Mouse (Mus musculus): ENCODE measurements around the gene Gtf3c2. TPM values are rescaled to one million over a fixed set of nuclear protein-coding genes. Genes with fewer than 3 reads are reported as not detected.

The Gtf3c2 gene
- total RNA-seq, 2 experiments from 2014 or later = 43.1 to 63.2 TPM

DNA sequence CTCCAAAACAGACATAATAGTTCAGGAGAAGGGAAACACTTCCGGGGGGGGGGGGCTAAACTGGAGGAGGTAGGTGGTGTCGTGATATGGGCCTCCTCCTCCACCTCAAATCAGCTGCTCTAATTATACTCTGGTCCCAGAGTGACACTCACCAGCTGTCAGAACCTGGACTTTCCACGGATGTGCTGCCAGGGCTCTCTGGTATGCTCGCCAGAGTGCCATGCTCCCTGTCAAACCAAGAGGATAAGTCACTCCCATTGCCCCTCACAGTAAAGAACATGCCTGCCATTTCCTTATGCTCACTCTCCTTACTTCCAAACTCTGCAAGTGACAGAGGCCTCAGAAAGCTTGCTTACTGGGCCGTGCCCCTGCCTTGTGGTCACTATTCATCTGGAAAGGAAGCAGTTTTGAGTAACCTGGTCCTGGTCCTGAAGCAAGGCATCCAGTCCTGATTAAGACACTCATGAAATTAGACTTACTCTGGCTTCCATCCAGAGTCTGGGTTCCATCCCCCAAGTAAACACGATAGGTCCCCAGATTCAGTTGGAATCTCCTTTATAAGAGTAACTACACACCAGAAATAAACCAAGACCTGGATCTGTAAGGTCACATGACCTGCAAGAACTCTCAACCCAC, 26.3 kb downstream of the Gtf3c2 start:
- ATAC-seq (ENCODE audit: poor library complexity, severe bottlenecking) = peak; percentile 17; the same call in 1 of the 2 replicates

DNA sequence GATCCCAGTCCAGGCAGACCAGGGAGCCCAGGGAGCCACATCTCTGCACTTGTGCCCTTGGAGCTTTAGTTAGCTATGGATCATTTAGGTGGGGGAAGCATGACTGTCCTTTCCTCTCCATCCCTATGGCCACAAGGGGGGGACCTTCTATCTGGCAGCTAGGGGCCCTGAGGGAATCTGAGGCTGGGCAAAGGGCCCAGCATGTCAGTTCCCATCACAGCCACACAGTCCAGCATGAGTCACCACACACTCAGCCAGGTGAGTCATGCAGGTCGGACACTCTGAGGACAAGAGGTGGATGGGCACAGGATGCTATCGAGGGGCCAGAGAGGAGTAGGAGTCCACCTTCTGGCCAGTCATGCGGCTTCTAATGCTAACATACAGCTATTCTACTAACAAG, 28.2 kb downstream of the Gtf3c2 start:
- ATAC-seq (ENCODE audit: poor library complexity, severe bottlenecking) = no peak

DNA sequence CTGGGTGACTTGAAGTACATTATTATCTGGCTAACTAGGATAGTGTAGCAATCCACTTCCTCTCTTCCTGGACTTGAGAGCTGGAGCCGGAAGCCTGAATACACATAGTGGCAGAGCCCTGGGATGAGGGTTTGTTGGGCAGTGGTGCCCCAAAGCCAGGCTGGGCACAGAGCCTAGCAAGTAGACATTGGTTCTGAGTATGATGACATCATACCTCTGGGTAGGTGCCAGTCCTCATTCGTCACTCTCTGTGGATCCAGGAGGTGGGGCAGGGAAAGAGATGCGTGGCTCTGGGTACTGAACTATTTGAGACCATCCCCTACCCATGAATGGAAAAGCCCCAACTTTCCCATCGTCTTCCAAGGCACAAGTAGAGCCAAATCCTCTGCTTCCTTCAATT, 30.2 kb downstream of the Gtf3c2 start:
- ATAC-seq (ENCODE audit: poor library complexity, severe bottlenecking) = no peak

DNA sequence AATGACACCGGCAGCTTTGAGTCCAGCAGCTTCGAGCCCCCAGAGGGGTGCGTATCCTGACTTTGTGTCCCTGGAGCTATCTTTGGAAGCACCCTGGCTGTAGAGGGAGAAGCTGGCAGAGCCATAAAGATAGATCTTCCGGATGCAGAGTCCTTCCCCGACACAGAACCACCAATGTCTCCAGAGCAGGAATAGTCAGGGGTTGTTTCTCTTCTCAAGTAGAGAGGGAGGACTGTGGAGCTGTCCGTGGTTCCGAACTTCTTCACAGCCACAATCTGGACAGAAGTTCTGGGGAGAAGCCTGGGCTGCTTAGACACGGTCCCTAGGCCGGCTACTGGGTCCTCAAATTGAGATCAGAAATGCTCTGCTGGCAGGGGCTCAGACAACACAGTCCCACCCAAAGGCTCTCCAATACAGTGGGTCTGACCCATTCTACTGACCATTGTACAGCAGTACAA, 40.9 kb downstream of the Gtf3c2 start:
- ATAC-seq (ENCODE audit: poor library complexity, severe bottlenecking) = no peak

DNA sequence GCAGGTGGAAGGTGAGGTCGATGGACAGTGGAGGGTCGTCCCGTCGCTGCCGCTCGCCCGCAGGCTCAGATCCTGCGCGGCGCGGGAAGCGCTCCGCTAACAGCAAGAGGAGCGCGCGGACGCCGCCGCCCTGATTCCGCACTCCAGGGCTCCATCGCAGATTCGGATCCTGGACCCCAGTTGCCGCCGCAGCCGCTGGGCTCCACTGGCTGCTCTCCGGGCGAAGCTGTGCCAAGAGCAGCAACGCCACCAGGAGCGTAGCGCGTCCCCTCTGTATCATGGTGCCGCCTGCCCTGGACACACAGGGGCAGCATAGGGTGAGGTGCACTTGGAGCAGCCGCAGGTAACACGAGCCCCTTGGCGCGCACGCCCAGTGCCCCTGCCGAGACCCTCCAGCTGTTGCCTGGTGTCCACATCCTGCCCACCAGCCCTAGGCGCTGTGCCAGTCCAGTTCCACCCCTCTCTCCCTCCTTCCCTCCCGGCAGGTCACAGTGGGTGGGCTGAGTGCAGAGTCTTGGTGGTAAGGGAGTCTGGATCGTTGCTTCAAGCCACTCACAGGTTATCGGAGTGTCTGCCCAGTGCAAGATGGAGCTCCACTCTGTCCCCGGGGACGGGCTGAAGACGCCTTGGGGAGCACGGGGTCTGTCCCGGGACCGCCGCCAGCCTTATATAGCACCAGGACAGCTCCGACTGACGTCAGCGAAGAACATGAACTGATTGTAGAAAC, 41.5 kb downstream of the Gtf3c2 start, which contains the start of gene Ucn:
Gene Ucn, minus strand, starts transcription at position 589 of the 727 bp plus-strand sequence.
- no peak for ATAC-seq (ENCODE audit: poor library complexity, severe bottlenecking)

DNA sequence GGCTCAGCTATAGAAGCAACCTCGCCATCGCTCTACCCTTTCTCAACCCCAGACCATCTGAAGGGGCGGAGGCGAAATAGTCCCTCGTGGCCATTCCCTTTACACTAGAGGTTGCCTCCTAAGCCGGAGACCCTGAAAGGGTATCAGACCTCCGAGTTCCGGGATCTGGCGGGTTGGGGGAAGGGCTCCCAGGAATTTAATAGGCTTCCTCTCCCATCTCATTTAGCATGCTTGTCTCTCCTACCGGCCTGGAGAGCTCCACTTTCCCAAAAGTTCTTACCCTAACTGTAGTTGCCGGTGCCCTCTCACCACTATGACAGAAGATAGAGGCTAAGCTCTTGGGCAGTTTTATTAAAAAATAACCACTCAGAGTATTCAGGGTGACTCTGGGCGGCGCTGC, 42.3 kb downstream of the Gtf3c2 start:
- no peak for ATAC-seq (ENCODE audit: poor library complexity, severe bottlenecking)

DNA sequence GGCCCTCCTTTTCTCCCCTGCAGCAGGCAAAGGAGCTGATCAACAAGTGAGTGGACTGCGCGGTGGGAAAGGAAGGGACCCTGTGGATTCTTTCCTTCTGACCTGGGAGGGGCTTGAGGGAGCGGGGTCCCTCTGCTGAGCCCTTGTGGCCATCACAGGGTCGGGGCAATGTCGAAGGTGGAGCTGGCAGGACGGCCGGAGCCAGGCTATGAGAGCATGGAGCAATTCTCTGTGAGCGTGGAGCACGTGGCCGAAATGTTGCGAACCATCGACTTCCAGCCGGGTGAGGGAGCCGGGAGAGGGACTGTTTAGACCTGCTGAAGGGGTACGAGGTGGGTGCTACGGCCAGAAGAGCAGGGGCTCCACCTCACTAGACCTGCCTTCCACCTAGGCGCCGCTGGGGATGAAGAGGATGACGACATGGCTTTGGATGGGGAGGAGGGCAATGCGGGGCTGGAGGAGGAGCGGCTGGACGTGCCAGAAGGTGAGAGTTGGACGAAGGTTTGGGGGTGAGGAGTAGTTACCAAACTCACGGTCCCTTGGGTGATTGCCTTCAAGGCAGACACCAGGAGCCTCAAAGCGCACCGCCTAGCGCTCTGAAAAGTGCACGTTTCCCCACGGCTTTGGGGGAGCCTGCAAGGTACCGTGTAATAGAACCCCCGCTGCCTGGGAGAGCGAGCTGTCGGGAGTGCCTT, 43.1 kb downstream of the Gtf3c2 start:
- ATAC-seq (ENCODE audit: poor library complexity, severe bottlenecking) = no peak

DNA sequence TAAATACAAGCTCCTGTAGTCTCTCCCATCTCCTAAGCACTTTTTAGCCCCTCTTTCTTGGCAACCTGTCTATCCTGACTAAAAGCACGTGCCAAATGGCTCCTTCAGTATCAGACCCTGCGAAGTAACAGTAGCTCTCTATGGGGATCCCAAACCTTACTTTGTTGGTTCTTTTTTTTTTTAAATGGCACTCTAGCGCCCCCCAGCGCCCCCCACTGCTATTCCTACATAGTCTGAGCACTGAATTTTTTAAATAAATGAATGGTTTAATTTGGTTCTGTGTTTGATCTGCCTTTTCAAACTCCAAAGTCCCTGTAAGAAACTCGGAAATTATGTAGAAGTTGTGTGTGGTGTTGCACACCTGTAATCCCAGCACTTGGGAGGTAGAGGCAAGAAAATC, 53.9 kb downstream of the Gtf3c2 start:
- no peak for ATAC-seq (ENCODE audit: poor library complexity, severe bottlenecking)

DNA sequence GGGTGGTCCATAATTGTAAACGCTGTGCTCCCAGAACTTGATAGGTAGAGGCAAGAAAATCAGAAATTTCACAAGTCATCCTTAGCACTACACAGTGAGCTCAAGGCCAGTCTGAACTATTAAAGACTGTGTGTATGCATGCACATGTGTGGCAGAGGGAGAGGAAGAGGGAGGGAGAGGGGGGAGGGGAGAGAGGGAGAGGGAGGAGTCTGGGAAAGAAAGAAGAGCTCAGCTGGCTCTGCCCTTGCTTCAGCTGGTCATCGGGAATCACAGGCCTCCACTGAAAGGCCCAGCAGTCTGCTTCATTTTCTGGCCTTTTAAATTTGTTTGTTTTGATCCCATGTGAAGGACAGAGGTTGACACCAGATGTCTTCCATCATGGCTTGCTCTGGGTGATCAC, 56.5 kb downstream of the Gtf3c2 start:
- ATAC-seq (ENCODE audit: poor library complexity, severe bottlenecking) = no peak

DNA sequence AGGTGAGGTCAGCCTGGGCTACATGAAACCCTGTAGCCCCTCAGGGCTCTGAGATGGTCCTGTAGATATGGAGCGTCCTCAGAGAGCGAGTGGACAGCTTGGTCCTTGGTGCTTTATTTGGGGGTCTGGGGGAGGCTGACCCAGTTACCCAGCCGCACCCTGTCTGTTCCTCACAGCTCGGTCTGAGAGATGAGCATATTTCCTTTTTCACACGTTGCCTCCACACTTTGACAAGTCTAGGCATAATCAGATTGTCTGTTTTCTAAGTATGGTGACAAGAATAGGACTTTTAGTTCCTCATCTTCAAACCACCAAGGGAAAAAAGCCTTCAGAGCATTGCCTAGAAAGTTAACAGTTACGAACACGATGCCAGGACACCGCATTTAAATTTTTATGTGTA, 58.8 kb downstream of the Gtf3c2 start:
- no peak for ATAC-seq (ENCODE audit: poor library complexity, severe bottlenecking)

DNA sequence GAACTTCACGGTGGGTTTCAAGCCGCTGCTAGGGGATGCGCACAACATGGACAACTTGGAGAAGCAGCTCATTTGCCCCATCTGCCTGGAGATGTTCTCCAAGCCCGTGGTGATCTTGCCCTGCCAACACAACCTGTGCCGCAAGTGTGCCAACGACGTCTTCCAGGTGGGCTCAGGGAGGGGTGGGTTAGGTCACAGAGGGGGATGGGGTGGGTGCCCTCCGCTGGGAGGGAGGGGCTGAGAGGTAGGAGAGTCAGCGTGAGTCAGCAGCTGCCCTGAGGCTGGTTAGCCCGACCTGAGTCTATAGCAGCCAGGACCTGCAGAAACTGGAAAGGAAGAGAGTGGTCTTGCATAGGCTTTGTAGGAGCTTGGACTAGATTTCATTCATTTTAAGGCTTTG, 63.0 kb downstream of the Gtf3c2 start:
- no peak for ATAC-seq (ENCODE audit: poor library complexity, severe bottlenecking)

DNA sequence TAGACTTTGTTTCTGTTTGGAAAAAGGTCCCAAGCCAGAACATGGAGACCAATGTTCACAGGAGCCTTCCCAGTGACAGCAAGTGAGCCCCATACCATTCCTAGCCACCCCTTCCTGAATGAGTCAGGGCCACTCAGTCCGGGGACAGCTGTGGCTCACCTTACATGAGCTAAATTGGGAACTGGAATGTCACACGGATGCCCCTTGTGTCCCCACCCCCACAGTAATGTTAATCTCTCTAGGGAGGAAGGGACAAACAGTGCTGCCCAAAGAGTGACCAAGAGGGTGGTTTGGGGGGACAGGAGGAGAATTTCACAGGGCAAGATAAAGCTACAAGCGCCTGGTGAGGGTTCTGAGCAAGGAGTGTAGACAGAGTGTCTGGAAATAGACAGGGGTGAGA, 63.6 kb downstream of the Gtf3c2 start, which contains the start of gene Trim54:
Gene Trim54, plus strand, starts transcription at position 359 of the 400 bp plus-strand sequence.
- ATAC-seq (ENCODE audit: poor library complexity, severe bottlenecking) = no peak

DNA sequence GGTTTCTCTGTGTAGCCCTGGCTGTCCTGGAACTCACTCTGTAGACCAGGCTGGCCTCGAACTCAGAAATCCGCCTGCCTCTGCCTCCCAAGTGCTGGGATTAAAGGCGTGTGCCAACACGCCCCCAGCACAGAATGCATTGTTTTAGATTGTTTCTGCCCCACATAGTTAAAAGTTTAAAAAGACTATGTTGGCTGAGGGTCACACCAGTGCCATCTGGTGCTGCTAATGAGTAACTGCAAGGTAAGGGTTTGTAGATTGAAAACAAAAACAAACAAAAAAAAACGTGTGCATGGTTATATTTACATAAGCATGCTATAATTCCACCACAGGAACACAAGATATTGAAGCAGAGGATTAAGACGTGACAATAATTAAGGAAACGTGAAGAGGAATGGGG, 69.2 kb downstream of the Gtf3c2 start:
- no peak for ATAC-seq (ENCODE audit: poor library complexity, severe bottlenecking)

DNA sequence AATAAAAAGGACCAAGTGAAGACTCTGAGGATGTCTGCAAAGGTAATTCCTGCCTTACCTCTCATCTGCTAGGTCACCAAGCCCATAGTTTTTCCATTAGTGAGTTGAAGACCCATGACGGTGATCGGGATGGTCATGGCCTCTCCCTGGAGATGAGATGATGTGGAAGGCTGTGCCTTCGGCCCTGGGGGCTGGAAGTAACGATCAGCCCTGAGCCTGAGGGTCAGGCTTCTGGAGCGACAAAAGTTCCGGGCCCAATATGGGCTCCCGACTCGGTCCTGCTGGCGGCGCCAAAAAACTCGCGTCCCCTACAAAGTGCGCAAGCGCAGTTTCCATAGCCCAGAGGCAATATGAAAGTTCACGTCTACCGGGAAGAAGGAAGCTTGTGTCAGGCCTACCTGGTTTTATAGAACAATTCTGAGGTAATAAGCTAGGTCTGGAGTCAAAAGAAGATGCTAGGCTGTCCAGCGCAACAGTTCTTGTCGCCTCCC, 71.9 kb downstream of the Gtf3c2 start, which contains the start of gene Slc30a3:
Gene Slc30a3, minus strand, starts transcription at position 238 of the 491 bp plus-strand sequence.
- no peak for ATAC-seq (ENCODE audit: poor library complexity, severe bottlenecking)

Other genes with a start within 250 kb of the Gtf3c2 start
- gene Cgref1, start 234.6 kb downstream of the Gtf3c2 start, total RNA-seq (2015) = not detected in 2 replicates
- gene Cgref1, start 234.6 kb downstream of the Gtf3c2 start, total RNA-seq (2017) = not detected in 2 replicates
- 66.3 and 72.1 TPM in 2 replicates for gene Preb, start 219.8 kb downstream of the Gtf3c2 start, total RNA-seq (2015)
- 45.8 and 57.3 TPM in 2 replicates for gene Preb, start 219.8 kb downstream of the Gtf3c2 start, total RNA-seq (2017)
- gene Tcf23, start 211.5 kb downstream of the Gtf3c2 start, total RNA-seq (2015) = not detected in 2 replicates
- not detected in 2 replicates for gene Tcf23, start 211.5 kb downstream of the Gtf3c2 start, total RNA-seq (2017)
- 113 and 132 TPM in 2 replicates for gene Atraid, start 131.8 kb downstream of the Gtf3c2 start, total RNA-seq (2015)
- 88.5 and 103 TPM in 2 replicates for gene Atraid, start 131.8 kb downstream of the Gtf3c2 start, total RNA-seq (2017)
- 0.41 and 2.0 TPM in 2 replicates for gene Slc5a6, start 131.2 kb downstream of the Gtf3c2 start, total RNA-seq (2015)
- 1.3 and 1.4 TPM in 2 replicates for gene Slc5a6, start 131.2 kb downstream of the Gtf3c2 start, total RNA-seq (2017)
- 5.1 and 9.4 TPM in 2 replicates for gene Cad, start 125.4 kb downstream of the Gtf3c2 start, total RNA-seq (2015)
- gene Cad, start 125.4 kb downstream of the Gtf3c2 start, total RNA-seq (2017) = 5.4 and 7.5 TPM in 2 replicates
- not detected in 2 replicates for gene Dnajc5g, start 73.9 kb downstream of the Gtf3c2 start, total RNA-seq (2015)
- gene Dnajc5g, start 73.9 kb downstream of the Gtf3c2 start, total RNA-seq (2017) = not detected in 2 replicates
- not detected in 2 replicates for gene Slc30a3, start 71.9 kb downstream of the Gtf3c2 start, total RNA-seq (2015)
- gene Slc30a3, start 71.9 kb downstream of the Gtf3c2 start, total RNA-seq (2017) = not detected in 2 replicates
- not detected in 2 replicates for gene Trim54, start 63.4 kb downstream of the Gtf3c2 start, total RNA-seq (2015)
- gene Trim54, start 63.4 kb downstream of the Gtf3c2 start, total RNA-seq (2017) = not detected in 2 replicates
- not detected in 2 replicates for gene Ucn, start 41.3 kb downstream of the Gtf3c2 start, total RNA-seq (2015)
- gene Ucn, start 41.3 kb downstream of the Gtf3c2 start, total RNA-seq (2017) = not detected in 2 replicates
- 30.3 and 40.5 TPM in 2 replicates for gene Mpv17, start 25.9 kb downstream of the Gtf3c2 start, total RNA-seq (2015)
- 26.1 and 27.0 TPM in 2 replicates for gene Mpv17, start 25.9 kb downstream of the Gtf3c2 start, total RNA-seq (2017)
- 0.22 and 1.3 TPM in 2 replicates for gene Gm29609, start 233 bp downstream of the Gtf3c2 start, total RNA-seq (2015)
- gene Gm29609, start 233 bp downstream of the Gtf3c2 start, total RNA-seq (2017) = 0.29 TPM in 1 of 2 replicates, not detected in the other
- gene Snx17, start 13.1 kb upstream of the Gtf3c2 start, total RNA-seq (2015) = 52.3 and 65.5 TPM in 2 replicates
- 33.4 and 45.2 TPM in 2 replicates for gene Snx17, start 13.1 kb upstream of the Gtf3c2 start, total RNA-seq (2017)
- gene Eif2b4, start 13.3 kb upstream of the Gtf3c2 start, total RNA-seq (2015) = 21.9 and 25.2 TPM in 2 replicates
- 21.3 and 31.5 TPM in 2 replicates for gene Eif2b4, start 13.3 kb upstream of the Gtf3c2 start, total RNA-seq (2017)
- 8.9 and 10.1 TPM in 2 replicates for gene Zfp513, start 22.2 kb upstream of the Gtf3c2 start, total RNA-seq (2015)
- gene Zfp513, start 22.2 kb upstream of the Gtf3c2 start, total RNA-seq (2017) = 7.2 and 8.1 TPM in 2 replicates
- 54.8 and 69.0 TPM in 2 replicates for gene Ppm1g, start 40.5 kb upstream of the Gtf3c2 start, total RNA-seq (2015)
- 107 and 121 TPM in 2 replicates for gene Ppm1g, start 40.5 kb upstream of the Gtf3c2 start, total RNA-seq (2017)
- gene Nrbp1, start 60.7 kb upstream of the Gtf3c2 start, total RNA-seq (2015) = 57.2 and 64.1 TPM in 2 replicates
- gene Nrbp1, start 60.7 kb upstream of the Gtf3c2 start, total RNA-seq (2017) = 112 and 114 TPM in 2 replicates
- gene Gm9970, start 61.1 kb upstream of the Gtf3c2 start, total RNA-seq (2015) = not detected in 2 replicates
- gene Gm9970, start 61.1 kb upstream of the Gtf3c2 start, total RNA-seq (2017) = not detected in 2 replicates
- 5.1 and 5.4 TPM in 2 replicates for gene Krtcap3, start 71.5 kb upstream of the Gtf3c2 start, total RNA-seq (2015)
- gene Krtcap3, start 71.5 kb upstream of the Gtf3c2 start, total RNA-seq (2017) = 3.6 and 6.7 TPM in 2 replicates
- gene Ift172, start 111.0 kb upstream of the Gtf3c2 start, total RNA-seq (2015) = 9.6 and 13.6 TPM in 2 replicates
- gene Ift172, start 111.0 kb upstream of the Gtf3c2 start, total RNA-seq (2017) = 14.2 and 25.0 TPM in 2 replicates
- gene Fndc4, start 115.9 kb upstream of the Gtf3c2 start, total RNA-seq (2015) = not detected in 2 replicates
- not detected in 2 replicates for gene Fndc4, start 115.9 kb upstream of the Gtf3c2 start, total RNA-seq (2017)
- gene Gckr, start 117.3 kb upstream of the Gtf3c2 start, total RNA-seq (2015) = not detected in 2 replicates
- not detected in 2 replicates for gene Gckr, start 117.3 kb upstream of the Gtf3c2 start, total RNA-seq (2017)

All from megakaryocyte, adult 5-6 weeks (primary cell).